Mouse (Mus musculus): ENCODE measurements around the gene Heatr4. TPM values are rescaled to one million over a fixed set of nuclear protein-coding genes. Genes with fewer than 3 reads are reported as not detected.
"Not testable (repeated sequence)": the region's sequence is repeated elsewhere in the genome, so short reads cannot be mapped to it uniquely, and the experiment has no call there.

Heatr4 gene
- not detected in 2 replicates for polyA plus RNA-seq (2012; rRNA removed)

DNA sequence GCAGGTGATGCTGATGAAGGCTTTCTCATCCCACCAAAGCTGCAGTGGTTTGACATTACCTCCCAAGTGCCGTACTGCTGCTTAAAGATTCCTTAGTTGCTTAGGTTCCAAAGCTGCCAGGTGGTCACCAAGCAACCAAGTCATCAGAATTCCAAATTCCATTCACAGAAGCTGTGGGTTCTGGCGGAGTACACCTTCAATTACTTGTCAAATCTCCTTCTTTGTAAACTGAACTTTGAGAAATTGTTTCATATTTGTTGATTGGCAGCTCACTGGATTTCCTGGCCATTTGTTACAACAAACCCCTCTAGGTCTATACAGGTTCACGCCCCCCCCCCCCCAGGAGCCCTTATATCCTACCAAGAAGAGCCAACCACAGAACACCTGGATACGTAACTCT, at the start of gene Heatr4:
Heatr4 (minus strand) TSS at position 101 of the 400 bp plus-strand sequence.
- DNase-seq (ENCODE audit: low spot score), result no peak

GRCm38 (mm10) chr12:84034108-84034507, 49.5 kb upstream of the Heatr4 start:
- no peak for DNase-seq (ENCODE audit: low spot score)

DNA sequence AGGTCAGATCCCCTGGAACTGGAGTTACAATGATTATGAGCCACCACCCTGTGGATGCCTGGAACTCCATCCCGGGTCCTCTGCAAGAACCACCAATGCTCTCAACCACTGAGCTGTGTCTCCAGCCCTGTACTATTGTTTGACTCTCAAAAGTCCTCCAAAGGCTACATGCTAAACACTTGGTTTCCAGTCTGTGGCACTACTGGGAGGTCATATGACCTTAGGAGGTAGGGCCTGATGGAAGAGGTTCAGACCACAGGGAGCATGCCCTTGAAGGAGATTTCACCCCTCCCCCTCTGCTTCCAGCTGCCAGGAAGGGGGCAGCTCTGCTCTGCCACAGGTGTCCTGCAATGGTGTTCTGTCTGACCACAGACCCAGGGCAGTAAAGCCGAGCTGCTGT, 48.6 kb upstream of the Heatr4 start:
- not testable (repeated sequence) for DNase-seq (ENCODE audit: low spot score)

GRCm38 (mm10) chr12:84032854-84033253, 48.2 kb upstream of the Heatr4 start:
- DNase-seq (ENCODE audit: low spot score), result no peak

DNA sequence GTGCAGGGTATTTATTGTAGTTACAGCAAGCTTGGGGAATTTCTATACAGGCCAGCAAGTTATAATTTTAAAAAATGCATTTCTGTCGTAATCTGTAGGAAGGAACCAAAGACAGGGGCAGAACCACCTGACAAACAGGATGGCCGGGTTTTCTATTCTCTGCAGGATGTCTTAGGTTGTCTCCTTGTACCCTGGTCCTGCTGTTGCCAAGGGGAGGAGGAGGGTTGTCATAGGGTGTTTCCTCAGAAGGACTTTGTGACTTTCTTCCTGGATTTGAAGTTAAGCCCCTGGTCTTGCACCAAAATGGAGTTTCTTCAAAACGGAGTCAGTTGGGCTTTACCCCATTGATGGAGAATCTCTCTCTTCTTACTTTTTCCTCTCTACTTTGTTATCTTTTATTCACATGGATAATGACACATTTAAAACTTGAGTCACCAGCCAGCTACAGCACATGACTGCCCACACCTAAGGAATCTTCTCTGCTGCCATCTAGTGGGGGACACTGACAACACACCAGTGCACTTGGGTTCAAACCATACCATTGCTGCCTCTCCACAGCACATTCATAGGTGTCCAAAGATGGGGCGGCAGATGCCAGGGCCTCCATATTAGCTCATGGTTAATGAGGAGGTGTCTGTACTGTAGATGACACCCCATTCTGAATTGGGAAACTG, 46.1 kb upstream of the Heatr4 start:
- DNase-seq (ENCODE audit: low spot score), result peak; percentile 33

GRCm38 (mm10) chr12:84029043-84029442, 44.4 kb upstream of the Heatr4 start:
- not testable (repeated sequence) for DNase-seq (ENCODE audit: low spot score)

DNA sequence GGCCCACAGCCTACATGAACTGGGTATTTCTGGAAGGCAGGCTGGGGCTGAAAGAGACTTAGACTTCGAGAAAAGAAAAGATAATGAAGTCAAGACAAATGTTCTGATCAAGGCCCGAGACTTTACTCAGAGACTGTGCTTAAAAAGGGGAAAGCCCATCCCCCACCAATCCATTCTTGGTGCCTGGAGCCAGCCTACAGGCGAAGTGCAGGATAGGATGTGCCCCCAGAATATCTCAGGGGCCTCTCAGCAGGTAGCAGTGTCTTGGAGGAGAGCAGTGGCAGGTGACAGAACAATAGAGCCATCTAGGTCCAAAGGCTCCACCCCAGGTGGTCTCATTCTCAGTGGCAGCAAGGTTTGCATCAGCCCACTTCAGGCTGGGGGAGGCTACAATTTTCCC, 43.7 kb upstream of the Heatr4 start:
- DNase-seq (ENCODE audit: low spot score), result not testable (repeated sequence)

DNA sequence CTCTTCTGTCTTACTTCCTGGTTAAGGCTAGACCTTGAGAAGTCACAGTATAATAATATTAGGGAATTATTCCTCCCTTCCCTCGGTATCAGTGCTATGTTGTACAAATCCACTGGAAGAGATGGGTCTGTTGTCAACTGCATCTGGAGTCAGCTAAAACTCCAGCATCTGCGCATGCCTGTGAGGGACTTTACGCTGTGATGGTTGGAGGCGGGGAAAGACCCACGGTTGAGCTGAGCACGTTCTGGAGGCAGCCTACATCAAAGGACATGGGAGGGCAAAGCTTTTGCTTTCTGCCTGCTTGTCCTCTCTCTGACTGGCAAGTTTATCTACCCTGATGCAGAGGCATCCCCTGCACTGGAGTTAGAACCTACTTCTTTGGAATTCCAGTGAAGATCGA, 41.2 kb upstream of the Heatr4 start:
- DNase-seq (ENCODE audit: low spot score), result no peak

DNA sequence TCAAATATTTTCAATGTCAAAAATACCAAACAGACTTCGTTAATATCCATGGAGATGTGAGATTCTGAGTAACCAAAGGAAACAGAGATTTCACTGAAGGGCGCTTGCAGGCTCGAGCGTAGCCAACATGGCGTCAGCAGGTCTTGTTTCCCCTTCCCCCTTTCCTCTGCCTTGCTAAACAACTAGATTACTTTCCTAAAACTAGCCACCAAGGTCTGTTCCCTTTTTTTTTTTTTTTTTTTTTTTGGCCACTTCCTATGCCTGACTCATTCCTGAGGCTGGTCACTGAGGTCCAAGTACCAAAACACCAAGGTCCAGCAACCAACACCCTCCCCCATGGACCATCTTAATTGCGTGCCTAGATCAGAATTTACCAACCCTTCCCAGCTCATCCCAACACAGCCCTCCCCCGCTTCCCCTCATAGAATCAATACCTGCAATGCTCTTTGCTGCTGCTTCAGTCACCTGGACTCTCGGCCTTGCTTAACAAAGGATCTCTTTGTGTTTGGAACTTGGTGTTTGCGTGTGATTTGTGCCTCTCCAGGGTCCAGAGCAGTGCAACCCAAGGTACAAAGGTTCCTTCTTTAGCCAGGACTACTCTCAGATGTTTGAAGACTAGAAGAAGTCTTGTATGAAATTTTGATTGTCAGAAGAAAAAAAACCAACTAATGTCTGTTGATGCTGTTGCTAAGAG, 38.5 kb upstream of the Heatr4 start:
- no peak for DNase-seq (ENCODE audit: low spot score)

DNA sequence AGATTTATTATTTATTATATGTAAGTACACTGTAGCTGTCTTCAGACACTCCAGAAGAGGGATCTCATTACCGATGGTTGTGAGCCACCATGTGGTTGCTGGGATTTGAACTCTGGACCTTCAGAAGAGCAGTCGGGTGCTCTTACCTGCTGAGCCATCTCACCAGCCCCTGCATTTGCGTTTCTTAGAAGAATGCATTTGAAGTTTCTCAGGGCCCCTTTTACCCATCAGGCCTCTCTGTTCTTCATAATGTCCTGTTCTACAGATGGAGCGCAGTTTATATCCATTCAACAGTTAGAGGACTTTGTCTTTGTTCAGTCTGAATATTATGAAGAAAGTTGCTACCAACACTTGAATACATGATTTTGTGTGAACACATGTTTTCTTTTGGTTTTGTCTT, 37.6 kb upstream of the Heatr4 start:
- not testable (repeated sequence) for DNase-seq (ENCODE audit: low spot score)

GRCm38 (mm10) chr12:84020528-84020927, 35.9 kb upstream of the Heatr4 start:
- not testable (repeated sequence) for DNase-seq (ENCODE audit: low spot score)

DNA sequence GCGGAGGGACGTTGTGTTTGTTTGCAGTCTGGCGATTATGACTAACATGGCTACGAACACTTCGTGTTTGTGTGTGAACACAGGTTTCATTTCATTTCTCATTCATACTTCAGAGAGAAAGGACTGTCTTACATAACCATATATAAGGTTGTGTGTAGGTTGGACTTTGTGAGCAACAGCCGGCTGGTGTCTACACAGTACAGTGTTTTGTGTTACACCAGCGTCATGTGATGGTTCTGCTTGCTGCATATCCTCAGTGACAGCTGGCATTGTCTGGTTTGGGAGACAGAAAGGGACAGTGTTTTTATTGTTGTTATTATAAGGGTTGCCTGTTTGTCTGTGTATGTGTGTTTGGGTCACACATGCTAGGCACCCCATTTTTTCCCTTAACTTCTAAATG, 29.0 kb upstream of the Heatr4 start:
- DNase-seq (ENCODE audit: low spot score), result no peak

GRCm38 (mm10) chr12:84013130-84013529, 28.5 kb upstream of the Heatr4 start:
- DNase-seq (ENCODE audit: low spot score), result no peak

GRCm38 (mm10) chr12:84011251-84012040, 26.8 kb upstream of the Heatr4 start:
- no peak for DNase-seq (ENCODE audit: low spot score)

DNA sequence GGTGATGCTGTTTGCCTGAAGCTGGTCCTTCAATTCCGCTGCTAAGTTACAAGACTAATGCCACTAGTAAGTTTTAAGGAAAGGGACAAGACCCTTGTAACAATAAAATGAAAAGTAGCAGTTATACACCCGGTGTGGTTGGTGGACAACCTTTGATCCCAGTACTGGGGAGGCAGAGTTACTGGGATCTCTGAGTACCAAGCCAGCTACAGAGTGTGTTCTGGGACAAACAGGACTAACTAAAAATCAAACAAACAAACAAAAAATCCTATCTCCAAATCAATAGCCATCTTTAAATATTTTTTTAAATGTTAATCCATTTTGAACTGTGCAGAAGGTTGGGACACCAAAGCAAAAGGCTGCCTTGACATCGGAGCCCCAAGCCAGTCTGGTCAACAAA, 25.5 kb upstream of the Heatr4 start:
- DNase-seq (ENCODE audit: low spot score), result no peak

GRCm38 (mm10) chr12:84009171-84009965, 24.7 kb upstream of the Heatr4 start, which contains the start of gene Acot1:
Acot1 (plus strand) TSS chr12:84009490.
- DNase-seq (ENCODE audit: low spot score), result peak; percentile 52

GRCm38 (mm10) chr12:84008729-84009128, 24.1 kb upstream of the Heatr4 start:
- DNase-seq (ENCODE audit: low spot score), result no peak

- DNase-seq (ENCODE audit: low spot score), result no peak
These were observed 23.6 kb upstream of the Heatr4 start for GRCm38 (mm10) chr12:84008251-84008650.

DNA sequence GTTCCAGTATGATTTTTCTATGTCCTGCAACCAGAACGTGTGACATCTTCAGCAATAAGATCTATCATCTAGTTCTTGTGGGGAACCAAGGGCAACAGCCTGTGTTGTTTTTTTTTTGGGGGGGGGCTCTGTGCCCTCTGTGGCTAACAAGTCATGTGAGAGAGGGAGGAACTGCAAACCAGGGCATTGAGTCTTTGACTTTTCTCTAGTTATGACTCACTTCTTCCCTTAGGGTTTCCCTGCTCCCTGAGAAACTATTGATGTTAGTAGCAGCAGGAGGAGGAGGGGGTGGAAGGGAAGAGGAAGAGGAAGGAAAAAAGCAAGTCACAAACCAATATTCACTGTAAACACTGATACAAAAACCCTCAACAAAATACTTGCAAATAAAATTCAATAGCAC, 19.2 kb upstream of the Heatr4 start:
- no peak for DNase-seq (ENCODE audit: low spot score)

DNA sequence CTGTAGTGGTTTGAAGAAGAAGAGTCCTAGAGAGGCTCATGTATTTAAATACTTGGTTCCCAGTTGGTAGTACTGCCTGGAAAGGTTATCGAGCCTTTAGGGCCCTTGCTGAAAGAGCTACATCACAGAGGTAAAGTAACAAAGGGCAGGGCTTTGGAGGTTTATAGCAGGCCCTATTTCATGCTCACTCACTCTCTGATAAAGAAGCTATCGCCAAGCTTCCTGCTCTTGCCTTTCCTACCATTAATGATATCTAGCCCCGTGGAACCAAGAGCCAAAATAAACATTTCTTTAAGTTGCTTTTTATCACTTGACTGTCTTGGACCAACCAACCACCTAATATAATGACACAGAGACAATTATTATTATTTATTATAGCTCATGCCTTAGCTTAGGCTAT, 15.8 kb upstream of the Heatr4 start:
- DNase-seq (ENCODE audit: low spot score), result no peak

GRCm38 (mm10) chr12:83999237-83999636, 14.6 kb upstream of the Heatr4 start:
- not testable (repeated sequence) for DNase-seq (ENCODE audit: low spot score)

All from urinary bladder, adult 2 months (tissue).